Mouse (Mus musculus) olfactory bulb, adult 2 months (tissue): ENCODE measurements around the gene Sp100.
"Not testable (repeated sequence)": the region's sequence is repeated elsewhere in the genome, so short reads cannot be mapped to it uniquely, and the experiment has no call there.

ENCODE experiments used
- CTCF ChIP-seq: fragments of 200-500 bp; IDR thresholded peaks from 2 replicates; pipeline ENCODE4 v1.5.1; 2012; ENCODE audit warnings: low read depth, mild to moderate bottlenecking, low read length, moderate library complexity; ENCODE audit not compliant: insufficient read depth
- POLR2A ChIP-seq: fragments of 200-500 bp; IDR thresholded peaks from 2 replicates; pipeline ENCODE4 v1.6.1; 2012; ENCODE audit warnings: mild to moderate bottlenecking, low read depth, low read length, moderate library complexity; ENCODE audit not compliant: insufficient read depth

DNA sequence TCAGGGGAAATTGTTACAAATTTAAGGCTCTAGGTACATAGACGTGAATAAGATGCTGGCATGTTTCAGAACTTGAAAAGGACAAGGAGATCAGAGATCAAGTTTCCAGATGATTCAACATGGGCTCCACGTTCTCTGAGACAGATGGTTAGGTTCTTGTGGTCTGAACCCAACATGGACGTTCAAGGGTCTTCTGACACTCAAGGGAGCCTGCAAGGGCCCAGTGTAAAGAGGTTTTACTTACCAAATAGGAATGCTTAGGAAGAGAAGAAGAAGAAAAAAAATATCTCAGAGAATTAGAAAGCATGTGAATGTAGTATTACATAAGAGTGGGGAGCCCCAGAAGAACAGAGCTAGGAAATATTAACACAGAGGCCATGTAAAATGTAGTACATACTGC is 34.0 kb upstream of the Sp100 start:
- not testable (repeated sequence) for TF ChIP-seq CTCF, POLR2A
